Mouse (Mus musculus): ENCODE data around the gene Ano3. TPM values are rescaled to one million over a fixed set of nuclear protein-coding genes. Genes with fewer than 3 reads are reported as not detected.

Gene Ano3
- polyA plus RNA-seq, 1 experiment, result not detected

DNA sequence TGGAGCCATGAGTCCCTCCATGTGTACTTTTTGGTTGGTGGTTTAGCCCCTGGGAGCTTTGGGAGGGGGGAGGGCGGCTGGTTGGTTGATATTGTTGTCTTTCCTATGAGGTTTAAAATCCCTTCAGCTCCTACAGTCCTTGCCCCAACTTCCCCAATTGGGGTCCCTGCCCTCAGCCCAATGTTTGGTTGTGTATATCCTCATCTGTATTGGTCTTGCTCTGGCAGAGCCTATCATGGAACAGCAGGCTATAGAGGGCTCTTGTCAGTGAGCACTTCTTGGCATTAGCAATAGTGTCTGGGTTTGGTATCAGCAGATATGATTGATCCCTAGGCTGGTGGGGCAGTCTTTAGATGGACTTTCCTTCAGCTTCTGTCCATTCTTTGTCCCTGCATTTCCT, 135.8 kb downstream of the Ano3 start:
- TF ChIP-seq CTCF (IDR thresholded peaks at IDR 0.05; ENCODE audit: extremely low read depth, insufficient read length, insufficient replicate concordance, low read depth, low read length), result no peak
- no peak for TF ChIP-seq POLR2A (IDR thresholded peaks at IDR 0.05; ENCODE audit: low read depth, low read length)
- 80% methylated on average over 1 of the region's 1 CpGs for WGBS
- Histone ChIP-seq H3K27ac (ENCODE audit: insufficient read depth, low read depth, low read length) (no peak overlapping the region), H3K4me1 (ENCODE audit: control insufficient read depth, insufficient read depth, insufficient read length, low read length) (no peaks in the 10 kb centered on the region), H3K4me3 (ENCODE audit: low read depth, low read length) (no peak overlapping the region), H3K36me3 (ENCODE audit: control insufficient read depth, insufficient read depth, low read length) (no peaks in the 10 kb centered on the region), H3K27me3 (ENCODE audit: control insufficient read depth, insufficient read depth, low read length) (no peaks in the 10 kb centered on the region)

DNA sequence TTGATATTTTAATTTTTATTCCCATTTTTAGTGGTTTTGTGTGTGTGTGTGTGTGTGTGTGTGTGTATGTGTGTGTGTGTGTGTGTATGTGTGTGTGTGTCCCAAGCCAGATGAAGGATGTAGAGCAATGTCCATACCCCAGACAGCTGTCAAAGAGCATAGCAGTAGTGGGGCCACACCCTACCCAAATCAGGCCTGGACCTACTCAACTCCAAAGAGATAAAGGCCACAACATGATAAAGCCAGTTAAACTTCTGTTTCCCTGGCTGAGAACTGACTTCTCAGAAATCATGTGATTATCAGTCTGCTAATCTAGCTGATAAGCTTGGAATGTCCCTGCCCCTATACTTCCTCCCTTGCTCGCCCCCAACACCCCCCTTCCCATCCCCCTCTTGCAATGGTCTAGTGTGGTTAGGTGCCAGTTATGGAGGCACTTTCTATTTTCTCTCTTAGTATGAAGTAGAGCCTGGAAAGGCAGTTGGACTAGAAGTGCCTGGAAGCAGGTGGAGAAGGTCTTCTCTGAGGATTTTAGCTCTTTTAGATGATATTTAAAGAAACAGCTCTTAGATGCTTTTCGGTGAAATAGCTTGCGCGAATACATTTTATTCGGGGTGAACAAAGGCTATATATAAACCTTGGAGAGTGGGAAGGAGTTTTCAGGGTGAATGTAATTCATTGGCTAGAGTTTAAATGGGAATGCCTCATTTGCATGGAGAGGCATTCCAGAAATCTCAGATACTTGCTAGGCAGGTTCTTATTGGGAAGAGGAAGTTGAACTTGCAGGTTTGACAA, 144.2 kb downstream of the Ano3 start:
- WGBS, result 80% methylated on average over 5 of the region's 5 CpGs
- Histone ChIP-seq H3K27ac (ENCODE audit: insufficient read depth, low read depth, low read length) (no peak overlapping the region), H3K27me3 (ENCODE audit: control insufficient read depth, insufficient read depth, low read length) (no peaks in the 10 kb centered on the region), H3K4me3 (ENCODE audit: low read depth, low read length) (no peak overlapping the region), H3K4me1 (ENCODE audit: control insufficient read depth, insufficient read depth, insufficient read length, low read length) (no peaks in the 10 kb centered on the region), H3K36me3 (ENCODE audit: control insufficient read depth, insufficient read depth, low read length) (no peaks in the 10 kb centered on the region)
- TF ChIP-seq POLR2A (IDR thresholded peaks at IDR 0.05; ENCODE audit: low read depth, low read length) (no peak), CTCF (IDR thresholded peaks at IDR 0.05; ENCODE audit: extremely low read depth, insufficient read length, insufficient replicate concordance, low read depth, low read length) (no peak)

GRCm38 (mm10) chr2:110795928-110796327, 154.8 kb downstream of the Ano3 start:
- Histone ChIP-seq H3K27ac (ENCODE audit: insufficient read depth, low read depth, low read length) (no peak overlapping the region), H3K4me3 (ENCODE audit: low read depth, low read length) (no peak overlapping the region), H3K4me1 (ENCODE audit: control insufficient read depth, insufficient read depth, insufficient read length, low read length) (no peaks in the 10 kb centered on the region), H3K36me3 (ENCODE audit: control insufficient read depth, insufficient read depth, low read length) (no peaks in the 10 kb centered on the region), H3K27me3 (ENCODE audit: control insufficient read depth, insufficient read depth, low read length) (no peaks in the 10 kb centered on the region)
- TF ChIP-seq POLR2A (IDR thresholded peaks at IDR 0.05; ENCODE audit: low read depth, low read length) (no peak), CTCF (IDR thresholded peaks at IDR 0.05; ENCODE audit: extremely low read depth, insufficient read length, insufficient replicate concordance, low read depth, low read length) (no peak)
- WGBS, result 48% methylated on average over 1 of the region's 1 CpGs

DNA sequence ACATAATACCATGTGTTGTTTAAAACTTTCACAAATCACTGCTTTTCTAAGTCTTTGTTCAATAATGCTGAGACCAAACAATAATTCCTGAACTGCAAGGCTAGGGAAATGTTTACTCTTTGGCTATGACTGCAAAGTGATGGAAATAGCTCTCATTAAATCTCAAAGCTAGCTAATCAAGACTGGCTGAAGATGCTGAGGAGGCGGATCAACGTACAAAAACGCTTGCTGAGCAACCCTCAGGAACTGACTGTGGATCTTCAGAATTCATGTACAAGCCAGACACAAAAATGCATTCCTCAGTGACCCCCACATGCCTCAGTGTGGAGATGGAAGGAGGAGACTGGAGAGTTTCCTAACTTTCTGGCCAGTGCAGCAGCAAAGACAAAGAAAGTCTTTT, 155.3 kb downstream of the Ano3 start:
- TF ChIP-seq POLR2A (IDR thresholded peaks at IDR 0.05; ENCODE audit: low read depth, low read length) (no peak), CTCF (IDR thresholded peaks at IDR 0.05; ENCODE audit: extremely low read depth, insufficient read length, insufficient replicate concordance, low read depth, low read length) (no peak)
- Histone ChIP-seq H3K27ac (ENCODE audit: insufficient read depth, low read depth, low read length) (no peak overlapping the region), H3K36me3 (ENCODE audit: control insufficient read depth, insufficient read depth, low read length) (no peaks in the 10 kb centered on the region), H3K27me3 (ENCODE audit: control insufficient read depth, insufficient read depth, low read length) (no peaks in the 10 kb centered on the region), H3K4me1 (ENCODE audit: control insufficient read depth, insufficient read depth, insufficient read length, low read length) (no peaks in the 10 kb centered on the region), H3K4me3 (ENCODE audit: low read depth, low read length) (no peak overlapping the region)
- WGBS, result 56% methylated on average over 3 of the region's 3 CpGs

DNA sequence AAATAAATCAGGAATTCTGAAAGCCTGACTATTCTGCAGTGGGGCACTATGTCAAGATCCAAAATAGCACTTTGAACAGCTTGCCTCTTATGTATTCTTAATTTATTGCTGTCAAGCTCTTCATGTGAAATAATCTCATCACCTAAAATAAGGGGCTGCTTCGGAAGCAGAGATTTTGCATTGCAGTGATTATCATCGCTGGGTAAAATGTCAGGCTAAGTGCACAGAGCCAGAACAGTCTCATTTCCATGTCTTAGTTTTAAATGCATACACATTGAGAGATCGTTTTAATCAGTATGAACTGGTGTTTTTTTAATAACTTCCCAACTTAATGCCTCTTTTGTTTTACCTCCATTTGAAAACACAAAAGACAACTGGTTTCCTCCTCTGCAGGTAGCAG, 163.3 kb downstream of the Ano3 start:
- Histone ChIP-seq H3K36me3 (ENCODE audit: control insufficient read depth, insufficient read depth, low read length) (no peaks in the 10 kb centered on the region), H3K4me3 (ENCODE audit: low read depth, low read length) (no peak overlapping the region), H3K27ac (ENCODE audit: insufficient read depth, low read depth, low read length) (no peak overlapping the region), H3K4me1 (ENCODE audit: control insufficient read depth, insufficient read depth, insufficient read length, low read length) (no peaks in the 10 kb centered on the region), H3K27me3 (ENCODE audit: control insufficient read depth, insufficient read depth, low read length) (no peaks in the 10 kb centered on the region)
- TF ChIP-seq POLR2A (IDR thresholded peaks at IDR 0.05; ENCODE audit: low read depth, low read length), result no peak
- no peak for TF ChIP-seq CTCF (IDR thresholded peaks at IDR 0.05; ENCODE audit: extremely low read depth, insufficient read length, insufficient replicate concordance, low read depth, low read length)
- 82% methylated on average over 3 of the region's 3 CpGs for WGBS

DNA sequence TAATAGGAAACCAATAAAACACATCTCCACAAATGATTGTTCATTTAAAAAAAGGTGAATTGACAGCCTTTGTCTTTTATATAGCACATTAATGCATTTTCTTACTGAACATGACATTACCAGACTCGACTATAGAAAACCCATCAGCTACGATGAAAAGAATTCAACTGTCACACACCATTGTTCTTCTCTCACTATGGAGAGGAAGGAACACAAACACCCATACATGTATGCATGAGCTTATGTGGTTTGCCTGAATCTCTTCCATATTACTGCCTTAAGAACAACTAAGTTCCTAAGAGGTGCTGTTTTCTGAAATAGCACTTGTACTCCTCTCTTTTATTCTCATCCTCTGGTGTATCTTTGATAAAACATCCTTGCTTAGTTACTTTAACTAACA, 191.3 kb downstream of the Ano3 start:
- TF ChIP-seq CTCF (IDR thresholded peaks at IDR 0.05; ENCODE audit: extremely low read depth, insufficient read length, insufficient replicate concordance, low read depth, low read length) (no peak), POLR2A (IDR thresholded peaks at IDR 0.05; ENCODE audit: low read depth, low read length) (no peak)
- H3K36me3 ChIP-seq (ENCODE audit: control insufficient read depth, insufficient read depth, low read length), result no peaks in the 10 kb centered on the region
- H3K27me3 ChIP-seq (ENCODE audit: control insufficient read depth, insufficient read depth, low read length), result no peaks in the 10 kb centered on the region
- no peaks in the 10 kb centered on the region for H3K4me1 ChIP-seq (ENCODE audit: control insufficient read depth, insufficient read depth, insufficient read length, low read length)
- no peak overlapping the region for H3K27ac ChIP-seq (ENCODE audit: insufficient read depth, low read depth, low read length)
- H3K4me3 ChIP-seq (ENCODE audit: low read depth, low read length), result no peak overlapping the region
- 82% methylated on average over 2 of the region's 2 CpGs for WGBS

- Histone ChIP-seq H3K36me3 (ENCODE audit: control insufficient read depth, insufficient read depth, low read length) (no peaks in the 10 kb centered on the region), H3K27ac (ENCODE audit: insufficient read depth, low read depth, low read length) (no peak overlapping the region), H3K4me3 (ENCODE audit: low read depth, low read length) (no peak overlapping the region), H3K4me1 (ENCODE audit: control insufficient read depth, insufficient read depth, insufficient read length, low read length) (no peaks in the 10 kb centered on the region), H3K27me3 (ENCODE audit: control insufficient read depth, insufficient read depth, low read length) (no peaks in the 10 kb centered on the region)
- WGBS, result 68% methylated on average over 2 of the region's 2 CpGs
- TF ChIP-seq POLR2A (IDR thresholded peaks at IDR 0.05; ENCODE audit: low read depth, low read length) (no peak), CTCF (IDR thresholded peaks at IDR 0.05; ENCODE audit: extremely low read depth, insufficient read length, insufficient replicate concordance, low read depth, low read length) (no peak)
These were observed 193.2 kb downstream of the Ano3 start for GRCm38 (mm10) chr2:110757556-110757955.
